Mouse (Mus musculus) left cerebral cortex, postnatal 4 days (tissue): ENCODE measurements around the gene Ceacam1. TPM values are rescaled to one million over a fixed set of nuclear protein-coding genes. Genes with fewer than 3 reads are reported as not detected.
"Not testable (repeated sequence)": the region's sequence is repeated elsewhere in the genome, so short reads cannot be mapped to it uniquely, and the experiment has no call there.

ENCODE experiments used
- DNase-seq: peaks from one replicate; pipeline ENCODE4 v3.0.0-alpha.2; 2022
- intact Hi-C: fragments of 180-260 bp; cut with DNase I; formaldehyde crosslinking; loops from one replicate; pipeline ENCODE4 v1.15.1; 2025
- total RNA-seq, 2 experiments: library from RNA; stranded (reverse); gene quantifications; 2 replicates each; pipeline ENCODE4 v1.2.3; 2021

Ceacam1 gene
- total RNA-seq: 1 to 10 TPM in 1 of 2 experiments, under 1 TPM in 1; 0.70 to 1.0 TPM

GRCm38 (mm10) chr7:25477091-25477751 lies at the start of gene Ceacam1:
Gene Ceacam1, minus strand, starts transcription at chr7:25477603.
- intact Hi-C loops: loop anchor here (5.0 kb wide), 1 partner anchor 50 kb away; no protein-coding TSS in a partner anchor
- DNase-seq: not testable (repeated sequence)

GRCm38 (mm10) chr7:25516070-25516777 lies 38.8 kb upstream of the Ceacam1 start:
- intact Hi-C loops, DNase-seq: not testable (repeated sequence)

- DNase-seq, intact Hi-C loops: not testable (repeated sequence)
These were observed 38.3 kb upstream of the Ceacam1 start for GRCm38 (mm10) chr7:25515667-25516066.

GRCm38 (mm10) chr7:25509925-25510324 lies 32.5 kb upstream of the Ceacam1 start:
- intact Hi-C loops: no loop called here
- no peak for DNase-seq

GRCm38 (mm10) chr7:25494649-25495048 lies 17.2 kb upstream of the Ceacam1 start:
- intact Hi-C loops: no loop called here
- no peak for DNase-seq

- DNase-seq, intact Hi-C loops: not testable (repeated sequence)
These were observed 13.3 kb upstream of the Ceacam1 start for GRCm38 (mm10) chr7:25490698-25491097.

- DNase-seq, intact Hi-C loops: not testable (repeated sequence)
These were observed 12.0 kb upstream of the Ceacam1 start for GRCm38 (mm10) chr7:25489382-25489781.

GRCm38 (mm10) chr7:25486186-25486585 lies 8.8 kb upstream of the Ceacam1 start:
- intact Hi-C loops: no loop called here
- peak; percentile 48 for DNase-seq

- no peak for DNase-seq
- intact Hi-C loops: no loop called here
These were observed 7.7 kb upstream of the Ceacam1 start for GRCm38 (mm10) chr7:25485061-25485460.

- intact Hi-C loops: no loop called here
- DNase-seq: no peak
These were observed 5.8 kb upstream of the Ceacam1 start for GRCm38 (mm10) chr7:25483133-25483735.

GRCm38 (mm10) chr7:25480791-25481190 lies 3.4 kb upstream of the Ceacam1 start:
- DNase-seq, intact Hi-C loops: not testable (repeated sequence)

GRCm38 (mm10) chr7:25479440-25479839 lies 2.0 kb upstream of the Ceacam1 start:
- intact Hi-C loops: loop anchor here (5.0 kb wide), 1 partner anchor 52 kb away; no protein-coding TSS in a partner anchor
- DNase-seq: peak; percentile 25

- intact Hi-C loops: loop anchor here (5.0 kb wide), 1 partner anchor 50 kb away; no protein-coding TSS in a partner anchor
- not testable (repeated sequence) for DNase-seq
These were observed 320 bp upstream of the Ceacam1 start for GRCm38 (mm10) chr7:25477752-25478093.

- intact Hi-C loops, DNase-seq: not testable (repeated sequence)
These were observed 5.6 kb downstream of the Ceacam1 start for GRCm38 (mm10) chr7:25471821-25472220.

GRCm38 (mm10) chr7:25465586-25465985 lies 11.8 kb downstream of the Ceacam1 start:
- intact Hi-C loops: not testable (repeated sequence)

GRCm38 (mm10) chr7:25465010-25465409 lies 12.4 kb downstream of the Ceacam1 start:
- no peak for DNase-seq
- intact Hi-C loops: no loop called here

More at GRCm38 (mm10) chr7:25465586-25465985, 11.8 kb downstream of the Ceacam1 start:
- DNase-seq: not testable (repeated sequence)

- DNase-seq, intact Hi-C loops: not testable (repeated sequence)
These were observed 15.4 kb downstream of the Ceacam1 start for GRCm38 (mm10) chr7:25462033-25462337.

- intact Hi-C loops: not testable (repeated sequence)
- DNase-seq: peak; percentile 68
These were observed 15.9 kb downstream of the Ceacam1 start for GRCm38 (mm10) chr7:25461336-25462032.

- DNase-seq: no peak
- intact Hi-C loops: no loop called here
These were observed 25.3 kb downstream of the Ceacam1 start for GRCm38 (mm10) chr7:25452103-25452502.

GRCm38 (mm10) chr7:25449913-25450890 lies 27.2 kb downstream of the Ceacam1 start:
- intact Hi-C loops: no loop called here
- no peak for DNase-seq
